Mouse (Mus musculus) urinary bladder, postnatal 4 days (tissue): Measurements from ENCODE around the gene Tarm1.

Experiments
- DNase-seq, 2 experiments: peaks; one replicate each; pipeline ENCODE4 v3.0.0; 2021 to 2022; ENCODE audit warnings: low spot score in 2 of 2

Tarm1 gene

GRCm38 (mm10) chr7:3502439-3502838, at the start of gene Tarm1:
Gene Tarm1, minus strand, starts transcription at chr7:3502624.
- no peak for DNase-seq

GRCm38 (mm10) chr7:3505913-3506312, 3.5 kb upstream of the Tarm1 start:
- no peak for DNase-seq

- no peak for DNase-seq
Observed at GRCm38 (mm10) chr7:3500406-3500805, 2.0 kb downstream of the Tarm1 start.

- DNase-seq = no peak
Observed at GRCm38 (mm10) chr7:3481948-3482608, 20.3 kb downstream of the Tarm1 start.

GRCm38 (mm10) chr7:3476728-3477127, 25.7 kb downstream of the Tarm1 start:
- DNase-seq = no peak

- DNase-seq = no peak
Observed at GRCm38 (mm10) chr7:3474291-3475080, 27.9 kb downstream of the Tarm1 start.

GRCm38 (mm10) chr7:3472774-3473173, 29.6 kb downstream of the Tarm1 start:
- no peak for DNase-seq

GRCm38 (mm10) chr7:3468614-3469013, 33.8 kb downstream of the Tarm1 start:
- no peak for DNase-seq

- DNase-seq = no peak
Observed at GRCm38 (mm10) chr7:3463306-3463705, 39.1 kb downstream of the Tarm1 start.

- DNase-seq = no peak
Observed at GRCm38 (mm10) chr7:3460261-3460660, 42.2 kb downstream of the Tarm1 start.

GRCm38 (mm10) chr7:3457841-3458217, 44.6 kb downstream of the Tarm1 start:
- DNase-seq = peak in 1 of 2 experiments; percentile 22

- no peak for DNase-seq
Observed at GRCm38 (mm10) chr7:3457111-3457840, 45.1 kb downstream of the Tarm1 start.

- no peak for DNase-seq
Observed at GRCm38 (mm10) chr7:3453486-3454183, 48.8 kb downstream of the Tarm1 start.

- no peak for DNase-seq
Observed at GRCm38 (mm10) chr7:3452821-3453485, 49.5 kb downstream of the Tarm1 start.

GRCm38 (mm10) chr7:3451161-3451560, 51.3 kb downstream of the Tarm1 start:
- DNase-seq = no peak

- DNase-seq = no peak
Observed at GRCm38 (mm10) chr7:3450671-3451070, 51.8 kb downstream of the Tarm1 start.

- DNase-seq = peak; percentile 56 to 82
Observed at GRCm38 (mm10) chr7:3448737-3449454, 53.5 kb downstream of the Tarm1 start.

- no peak for DNase-seq
Observed at GRCm38 (mm10) chr7:3447026-3447425, 55.4 kb downstream of the Tarm1 start.

- DNase-seq = no peak
Observed at GRCm38 (mm10) chr7:3446584-3446983, 55.8 kb downstream of the Tarm1 start.

- DNase-seq = no peak
Observed at GRCm38 (mm10) chr7:3444678-3445077, 57.7 kb downstream of the Tarm1 start.
